Mouse (Mus musculus) heart, embryonic 15.5 days (tissue): ENCODE data around the gene Slc22a18. TPM values are rescaled to one million over a fixed set of nuclear protein-coding genes. Genes with fewer than 3 reads are reported as not detected.

Experiments used
- ATAC-seq: fragments of 200-750 bp; cut with Nextera tagmentation; replicated peaks from 2 replicates; pipeline ENCODE4 v1.8.0; 2017; ENCODE audit warnings: low read depth, moderate TSS enrichment; ENCODE audit not compliant: insufficient number of reproducible peaks, insufficient read depth, low FRiP score
- H3K27ac ChIP-seq: fragments of 300-500 bp; sonication (generic); 2 replicates; pipeline ENCODE4 v1.5.1; 2015; ENCODE audit warnings: mild to moderate bottlenecking, inconsistent platforms
- H3K27me3 ChIP-seq: fragments of 300-500 bp; sonication (generic); 2 replicates; pipeline ENCODE4 v1.6.1; 2015; ENCODE audit warnings: inconsistent platforms
- H3K36me3 ChIP-seq: fragments of 300-500 bp; sonication (generic); 2 replicates; pipeline ENCODE4 v1.6.1; 2015; ENCODE audit warnings: mild to moderate bottlenecking, inconsistent platforms
- H3K4me1 ChIP-seq: fragments of 300-500 bp; sonication (generic); replicated peaks from 2 replicates; pipeline ENCODE4 v1.6.1; 2015; ENCODE audit warnings: inconsistent platforms
- H3K4me2 ChIP-seq: fragments of 300-500 bp; sonication (generic); 2 replicates; pipeline ENCODE4 v1.6.1; 2015; ENCODE audit warnings: inconsistent platforms, mild to moderate bottlenecking, moderate library complexity
- H3K4me3 ChIP-seq: fragments of 300-500 bp; sonication (generic); 2 replicates; pipeline ENCODE4 v1.5.1; 2015; ENCODE audit warnings: mild to moderate bottlenecking, inconsistent platforms
- H3K9ac ChIP-seq: fragments of 300-500 bp; sonication (generic); 2 replicates; pipeline ENCODE4 v1.6.1; 2015; ENCODE audit warnings: mild to moderate bottlenecking, inconsistent platforms
- H3K9me3 ChIP-seq: fragments of 300-500 bp; sonication (generic); replicated peaks from 2 replicates; pipeline ENCODE4 v1.6.1; 2016; ENCODE audit warnings: inconsistent platforms
- WGBS: fragments of 180-500 bp; shearing (Covaris S2); methylation state at CpG from one replicate; pipeline ENCODE4 v1.1.7; 2015; ENCODE audit warnings: mixed read lengths; 5-methylcytosine and 5-hydroxymethylcytosine counted together
- polyA plus RNA-seq: library from polyadenylated mRNA; unstranded; fragments of >200 nt; fragmentation: Nextera tagmentation; extraction: Ambion mirVana; gene quantifications from 2 replicates; pipeline ENCODE4 v1.2.1, GENCODE M21; 2015

Slc22a18 gene
- polyA plus RNA-seq, 1 experiment from 2014 or later, result 0.82 TPM

GRCm38 (mm10) chr7:143445651-143446460, 27.7 kb upstream of the Slc22a18 start:
- Histone ChIP-seq H3K4me2 (peak overlapping the region; percentile 91), H3K27ac (no peak overlapping the region), H3K27me3 (peaks cover 47% of the 10 kb centered on the region), H3K4me3 (peak overlapping the region; percentile 48), H3K9ac (peak overlapping the region; percentile 59), H3K4me1 (peaks cover 17% of the 10 kb centered on the region), H3K36me3 (no peaks in the 10 kb centered on the region), H3K9me3 (no peaks in the 10 kb centered on the region)
- ATAC-seq, result peak; percentile 36; the same call in 1 of the 2 replicates
- 12% methylated on average over 53 of the region's 53 CpGs for WGBS

GRCm38 (mm10) chr7:143447130-143447529, 26.4 kb upstream of the Slc22a18 start:
- no peak for ATAC-seq
- Histone ChIP-seq H3K9me3 (no peaks in the 10 kb centered on the region), H3K4me1 (peaks cover 17% of the 10 kb centered on the region), H3K36me3 (no peaks in the 10 kb centered on the region), H3K27me3 (peaks cover 47% of the 10 kb centered on the region), H3K4me3 (no peak overlapping the region), H3K27ac (no peak overlapping the region), H3K9ac (no peak overlapping the region), H3K4me2 (no peak overlapping the region)
- WGBS, result 76% methylated on average over 2 of the region's 2 CpGs

GRCm38 (mm10) chr7:143458963-143459331, 14.6 kb upstream of the Slc22a18 start:
- 9% methylated on average over 38 of the region's 38 CpGs for WGBS
- peak overlapping the region; percentile 87 for H3K4me2 ChIP-seq
- H3K4me3 ChIP-seq, result peak overlapping the region; percentile 62
- H3K9me3 ChIP-seq, result no peaks in the 10 kb centered on the region
- ATAC-seq, result no peak
- H3K36me3 ChIP-seq, result no peaks in the 10 kb centered on the region
- H3K27me3 ChIP-seq, result no peaks in the 10 kb centered on the region
- H3K27ac ChIP-seq, result peak overlapping the region; percentile 44
- H3K9ac ChIP-seq, result peak overlapping the region; percentile 66
- peaks cover 30% of the 10 kb centered on the region for H3K4me1 ChIP-seq

GRCm38 (mm10) chr7:143459332-143460211, 14.0 kb upstream of the Slc22a18 start:
- H3K27me3 ChIP-seq, result no peaks in the 10 kb centered on the region
- peak overlapping the region; percentile 87 for H3K4me2 ChIP-seq
- ATAC-seq, result no peak
- no peaks in the 10 kb centered on the region for H3K36me3 ChIP-seq
- WGBS, result 18% methylated on average over 100 of the region's 100 CpGs
- H3K9me3 ChIP-seq, result no peaks in the 10 kb centered on the region
- H3K9ac ChIP-seq, result peak overlapping the region; percentile 66
- peak overlapping the region; percentile 62 for H3K4me3 ChIP-seq
- peak overlapping the region; percentile 44 for H3K27ac ChIP-seq
- H3K4me1 ChIP-seq, result peaks cover 36% of the 10 kb centered on the region

- ATAC-seq, result no peak
- 32% methylated on average over 56 of the region's 60 CpGs for WGBS
- peak overlapping the region; percentile 62 for H3K4me3 ChIP-seq
Measured at GRCm38 (mm10) chr7:143460217-143460834, 13.2 kb upstream of the Slc22a18 start.

GRCm38 (mm10) chr7:143460874-143461273, 12.7 kb upstream of the Slc22a18 start, which contains the start of gene Cdkn1c:
Cdkn1c (minus strand) TSS chr7:143461050.
- H3K36me3 ChIP-seq, result no peaks in the 10 kb centered on the region
- peak within 1 kb of the TSS; percentile 87 for H3K4me2 ChIP-seq
- H3K27me3 ChIP-seq, result no peaks in the 10 kb centered on the region
- peak; percentile 91 for ATAC-seq
- WGBS, result 21% methylated on average over 47 of the region's 48 CpGs
- H3K4me1 ChIP-seq, result peaks cover 47% of the 10 kb centered on the region
- H3K4me3 ChIP-seq, result peak within 1 kb of the TSS; percentile 62
- H3K9me3 ChIP-seq, result no peaks in the 10 kb centered on the region
- H3K27ac ChIP-seq, result peak within 1 kb of the TSS; percentile 64
- H3K9ac ChIP-seq, result peak within 1 kb of the TSS; percentile 66

More at GRCm38 (mm10) chr7:143460217-143460834, 13.2 kb upstream of the Slc22a18 start:
- no peaks in the 10 kb centered on the region for H3K36me3 ChIP-seq
- H3K4me1 ChIP-seq, result peaks cover 43% of the 10 kb centered on the region
- peak overlapping the region; percentile 66 for H3K9ac ChIP-seq
- H3K9me3 ChIP-seq, result no peaks in the 10 kb centered on the region
- peak overlapping the region; percentile 87 for H3K4me2 ChIP-seq
- peak overlapping the region; percentile 44 for H3K27ac ChIP-seq
- H3K27me3 ChIP-seq, result no peaks in the 10 kb centered on the region

GRCm38 (mm10) chr7:143461294-143461870, 12.2 kb upstream of the Slc22a18 start:
- Histone ChIP-seq H3K9me3 (no peaks in the 10 kb centered on the region), H3K4me3 (peak overlapping the region; percentile 62), H3K9ac (0 out of 2 replicates have a peak overlapping the region, but pooled peaks have one; percentile 45), H3K36me3 (no peaks in the 10 kb centered on the region), H3K4me1 (peaks cover 51% of the 10 kb centered on the region), H3K27me3 (no peaks in the 10 kb centered on the region), H3K27ac (peak overlapping the region; percentile 64; the same call in 1 of the 2 replicates), H3K4me2 (peak overlapping the region; percentile 87)
- ATAC-seq, result peak; percentile 23
- WGBS, result 32% methylated on average over 20 of the region's 32 CpGs

GRCm38 (mm10) chr7:143461920-143462319, 11.6 kb upstream of the Slc22a18 start:
- Histone ChIP-seq H3K4me2 (peak overlapping the region; percentile 87; the same call in 1 of the 2 replicates), H3K4me3 (no peak overlapping the region)
- WGBS, result 37% methylated on average over 11 of the region's 11 CpGs

GRCm38 (mm10) chr7:143462516-143462915, 11.0 kb upstream of the Slc22a18 start:
- Histone ChIP-seq H3K9ac (no peak overlapping the region), H3K27ac (no peak overlapping the region), H3K4me3 (no peak overlapping the region), H3K27me3 (no peaks in the 10 kb centered on the region), H3K4me2 (no peak overlapping the region), H3K9me3 (no peaks in the 10 kb centered on the region), H3K36me3 (no peaks in the 10 kb centered on the region), H3K4me1 (peaks cover 51% of the 10 kb centered on the region)
- no peak for ATAC-seq
- 75% methylated on average over 5 of the region's 5 CpGs for WGBS

More at GRCm38 (mm10) chr7:143461920-143462319, 11.6 kb upstream of the Slc22a18 start:
- Histone ChIP-seq H3K27ac (no peak overlapping the region), H3K9me3 (no peaks in the 10 kb centered on the region), H3K36me3 (no peaks in the 10 kb centered on the region), H3K9ac (no peak overlapping the region), H3K27me3 (no peaks in the 10 kb centered on the region), H3K4me1 (peaks cover 51% of the 10 kb centered on the region)
- ATAC-seq, result no peak

- H3K9ac ChIP-seq, result no peak overlapping the region
- H3K9me3 ChIP-seq, result no peaks in the 10 kb centered on the region
- peak overlapping the region; percentile 51 for H3K27ac ChIP-seq
- 20% methylated on average over 11 of the region's 11 CpGs for WGBS
- H3K36me3 ChIP-seq, result no peaks in the 10 kb centered on the region
- ATAC-seq, result no peak
- peaks cover under 1% of the 10 kb centered on the region; the same call in 1 of the 2 replicates for H3K27me3 ChIP-seq
- H3K4me1 ChIP-seq, result peaks cover 50% of the 10 kb centered on the region
- peak overlapping the region; percentile 41 for H3K4me2 ChIP-seq
- no peak overlapping the region for H3K4me3 ChIP-seq
Measured at GRCm38 (mm10) chr7:143463865-143464415, 9.6 kb upstream of the Slc22a18 start.
